Mouse (Mus musculus) c-Kit-positive CD71-negative TER-119-negative erythroid progenitor cells, embryonic 14.5 days (primary cell): ENCODE data around the gene Cdc73.
"Not testable (repeated sequence)": the region's sequence is repeated elsewhere in the genome, so short reads cannot be mapped to it uniquely, and the experiment has no call there.

Experiments
- DNase-seq: peaks from one replicate; pipeline ENCODE4 v3.0.0-alpha.2; 2013; ENCODE audit warnings: low read depth

Gene Cdc73

DNA sequence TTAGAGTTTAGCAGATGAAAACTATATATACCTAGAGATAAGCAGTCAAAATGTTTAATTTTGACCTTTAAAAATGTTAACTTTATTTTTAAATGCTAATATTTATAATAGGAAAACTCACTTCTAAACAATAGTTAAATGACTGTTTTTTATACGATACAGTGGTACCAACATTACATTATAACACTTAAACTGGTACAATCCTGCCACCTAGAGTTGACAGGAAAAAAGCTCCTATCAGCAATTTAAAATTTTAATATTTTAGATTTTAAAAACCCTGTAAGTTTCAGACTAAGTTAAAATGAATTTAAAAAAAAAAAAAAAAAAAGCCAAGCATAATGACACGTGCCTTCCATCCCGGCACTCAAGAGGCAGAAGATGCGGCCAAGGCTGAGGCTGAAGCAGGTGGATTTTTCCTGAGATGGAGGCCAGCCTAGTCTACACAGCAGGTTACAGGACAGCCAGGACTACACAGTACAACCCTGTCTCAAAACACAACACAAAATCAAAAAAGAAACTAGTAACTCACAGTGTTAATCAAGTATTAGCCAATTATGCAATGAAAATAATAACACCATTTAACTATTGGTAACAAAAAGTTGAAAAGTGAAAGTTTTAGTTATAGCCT lies 26.8 kb downstream of the Cdc73 start:
- no peak for DNase-seq

- not testable (repeated sequence) for DNase-seq
These were observed 37.9 kb downstream of the Cdc73 start for GRCm38 (mm10) chr1:143664786-143665185.

DNA sequence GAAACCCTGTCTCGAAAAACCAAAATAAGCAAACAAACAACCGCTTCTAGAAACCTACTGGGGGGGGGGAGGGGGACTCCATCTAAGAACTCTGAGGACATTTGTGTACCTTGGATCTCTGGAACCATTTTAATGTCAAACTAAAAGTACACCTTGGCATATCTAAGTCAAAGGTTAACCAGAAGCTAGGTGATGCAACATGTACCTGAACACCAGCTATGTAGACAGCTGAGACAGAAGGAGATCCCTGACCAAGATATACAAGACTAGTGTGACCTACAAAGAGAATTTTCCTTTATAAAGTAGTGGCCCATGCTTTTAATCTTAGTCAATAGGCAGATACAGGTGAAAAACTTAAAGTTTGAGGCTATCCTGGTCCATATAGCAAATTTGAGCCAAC lies 39.5 kb downstream of the Cdc73 start:
- no peak for DNase-seq

DNA sequence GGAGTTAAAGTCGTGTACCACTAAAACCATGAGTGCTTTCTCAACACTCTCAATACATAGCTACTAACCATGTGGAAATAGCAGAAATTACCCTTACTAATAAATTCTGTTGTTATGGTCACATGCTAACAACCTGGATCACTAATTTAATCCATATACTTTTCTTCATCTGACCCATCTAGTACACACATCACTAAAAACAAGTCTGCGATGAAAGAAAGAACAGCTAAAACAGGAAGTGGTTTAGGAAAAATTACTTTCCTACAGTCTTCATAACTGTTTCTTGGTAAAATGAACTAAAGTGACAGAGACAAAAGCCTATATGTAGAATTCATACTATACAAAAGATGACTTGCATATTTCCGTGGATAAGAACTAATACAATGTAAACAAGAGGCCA lies 49.0 kb downstream of the Cdc73 start:
- no peak for DNase-seq

DNA sequence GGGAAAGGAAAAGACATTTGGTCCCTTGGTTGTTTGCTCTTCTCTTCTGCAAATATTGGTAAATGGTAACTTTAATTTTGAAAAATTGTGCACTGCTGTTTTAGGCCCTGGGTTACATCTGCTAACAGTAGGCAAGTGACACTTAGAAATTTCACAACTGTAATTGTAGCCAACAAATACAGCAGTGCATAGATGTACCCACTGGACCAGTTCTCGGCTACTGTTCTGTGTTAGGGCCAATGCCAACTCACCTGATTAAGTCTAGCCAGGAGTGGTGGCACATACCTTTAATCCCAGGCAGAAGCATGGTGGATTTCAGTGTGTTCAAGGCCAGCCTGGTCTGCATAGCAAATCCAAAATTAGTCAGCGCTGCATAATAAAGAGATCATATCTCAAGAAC lies 52.4 kb downstream of the Cdc73 start:
- no peak for DNase-seq

- DNase-seq, result no peak
These were observed 56.5 kb downstream of the Cdc73 start for GRCm38 (mm10) chr1:143646219-143646618.

DNA sequence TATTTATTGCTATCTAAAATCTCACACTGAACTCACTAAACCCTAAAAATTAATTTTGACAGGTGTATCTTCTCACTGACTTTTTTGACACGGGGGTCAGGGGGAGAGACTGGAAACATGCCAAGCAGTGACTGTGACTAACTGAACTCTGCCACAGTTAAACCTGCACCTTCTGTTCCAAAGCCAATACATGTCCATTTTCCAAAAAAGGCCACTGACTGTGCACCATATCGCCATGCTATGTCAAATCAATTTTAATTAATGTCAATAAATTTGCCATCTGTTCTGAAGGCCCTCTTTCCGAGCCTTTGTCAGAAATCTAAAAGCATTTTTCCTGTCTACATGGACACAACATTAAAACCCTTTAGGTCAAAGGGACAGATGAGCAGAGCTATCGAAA lies 57.3 kb downstream of the Cdc73 start:
- DNase-seq, result no peak

GRCm38 (mm10) chr1:143644221-143644620 lies 58.5 kb downstream of the Cdc73 start:
- DNase-seq, result peak; percentile 43

DNA sequence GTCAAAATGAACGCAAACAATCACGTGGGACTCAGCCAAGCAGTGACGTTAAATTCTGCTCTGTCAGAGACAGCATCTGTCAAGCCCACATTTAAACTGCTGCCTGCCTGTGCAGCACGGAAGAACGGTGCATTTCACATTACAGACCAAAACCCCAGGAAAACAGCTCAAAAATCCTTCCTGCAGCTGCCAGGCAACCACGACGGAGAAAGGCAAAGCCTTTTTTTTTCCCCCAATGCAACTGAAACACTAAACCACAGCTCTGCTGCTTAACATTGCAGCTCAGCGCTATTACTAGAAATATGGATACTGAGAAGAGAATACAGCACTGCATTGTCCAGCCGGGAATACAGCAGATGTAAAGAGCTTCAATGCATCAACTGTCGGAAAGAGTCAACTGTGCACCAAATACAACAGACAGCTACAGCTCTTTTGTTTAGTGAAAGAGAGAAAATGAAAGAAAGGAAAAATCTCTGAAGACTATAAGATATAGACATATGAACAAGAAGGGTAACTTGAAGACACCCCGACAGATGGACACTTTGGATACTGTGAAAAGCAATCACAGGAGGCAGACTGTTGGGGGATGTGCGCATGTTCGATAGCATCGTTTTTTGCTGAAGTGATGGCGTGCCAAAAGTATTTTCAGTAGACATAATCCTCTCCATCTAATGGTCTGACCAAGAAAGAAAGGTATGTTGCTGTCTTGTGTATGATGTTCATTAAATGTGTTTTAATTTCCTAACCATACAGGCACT lies 61.9 kb downstream of the Cdc73 start, which contains the start of gene B3galt2:
TSS of gene B3galt2 (plus strand) at position 15 of the 758 bp plus-strand sequence.
- no peak for DNase-seq

DNA sequence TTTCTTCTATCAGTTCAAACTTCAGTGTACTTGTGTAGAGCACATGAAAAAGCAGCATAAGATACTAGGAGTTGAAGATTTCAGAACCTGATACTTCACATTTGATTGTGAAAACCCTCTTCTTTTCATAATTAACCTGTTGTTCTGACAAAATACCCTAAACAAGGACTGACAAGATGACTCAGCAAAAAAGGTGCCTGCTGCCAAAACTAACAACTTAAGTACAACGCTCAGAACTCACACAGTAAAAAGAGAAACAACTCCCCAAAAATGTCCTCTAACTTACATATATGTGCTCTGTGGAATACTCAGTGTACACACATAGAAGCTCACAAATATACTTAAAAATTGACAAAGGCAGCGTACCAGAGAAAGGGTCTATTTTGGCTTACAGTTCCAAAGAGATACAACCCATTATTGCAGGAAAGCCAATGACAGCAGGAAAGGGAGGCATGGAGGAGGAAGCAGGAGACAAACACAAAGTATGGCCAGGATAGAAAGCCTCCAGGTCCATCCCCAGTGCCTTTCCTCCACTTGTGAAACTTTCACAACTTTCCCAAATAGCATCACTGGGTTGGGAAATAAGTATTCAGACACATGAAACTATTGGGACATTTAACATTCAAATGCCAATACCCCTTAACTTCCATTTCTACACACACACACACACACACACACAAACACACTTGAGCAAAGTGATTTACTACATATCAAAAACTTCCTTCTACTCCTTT lies 69.7 kb downstream of the Cdc73 start:
- DNase-seq, result no peak

- no peak for DNase-seq
These were observed 70.3 kb downstream of the Cdc73 start for GRCm38 (mm10) chr1:143632361-143632760.

GRCm38 (mm10) chr1:143631337-143631736 lies 71.4 kb downstream of the Cdc73 start:
- no peak for DNase-seq

GRCm38 (mm10) chr1:143622634-143623033 lies 80.1 kb downstream of the Cdc73 start:
- no peak for DNase-seq

DNA sequence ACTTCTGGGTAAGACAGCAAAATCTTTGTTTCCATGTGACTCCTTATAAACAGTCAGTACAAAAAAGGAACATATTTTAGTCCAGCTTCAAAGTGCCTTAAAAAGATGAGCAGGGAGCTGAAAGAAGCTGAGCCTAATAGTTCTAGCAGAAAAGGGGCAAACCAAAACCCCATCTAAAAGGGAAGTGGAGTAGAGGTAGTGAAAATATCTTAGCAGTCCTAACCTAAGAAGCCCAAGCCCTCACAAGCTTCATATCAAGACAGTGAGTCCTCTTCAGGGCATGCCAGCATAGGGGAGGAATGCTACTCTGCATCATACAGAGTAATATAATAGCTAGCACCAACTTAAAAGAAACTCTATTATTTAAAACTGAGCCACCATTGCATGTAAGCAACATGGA lies 80.8 kb downstream of the Cdc73 start:
- DNase-seq, result no peak

- no peak for DNase-seq
These were observed 82.9 kb downstream of the Cdc73 start for GRCm38 (mm10) chr1:143619760-143620159.

GRCm38 (mm10) chr1:143612901-143613300 lies 89.8 kb downstream of the Cdc73 start:
- no peak for DNase-seq

- DNase-seq, result no peak
These were observed 93.8 kb downstream of the Cdc73 start for GRCm38 (mm10) chr1:143608911-143609310.

- no peak for DNase-seq
These were observed 105.8 kb downstream of the Cdc73 start for GRCm38 (mm10) chr1:143596864-143597263.

GRCm38 (mm10) chr1:143576824-143577543 lies 125.7 kb downstream of the Cdc73 start:
- DNase-seq, result no peak

DNA sequence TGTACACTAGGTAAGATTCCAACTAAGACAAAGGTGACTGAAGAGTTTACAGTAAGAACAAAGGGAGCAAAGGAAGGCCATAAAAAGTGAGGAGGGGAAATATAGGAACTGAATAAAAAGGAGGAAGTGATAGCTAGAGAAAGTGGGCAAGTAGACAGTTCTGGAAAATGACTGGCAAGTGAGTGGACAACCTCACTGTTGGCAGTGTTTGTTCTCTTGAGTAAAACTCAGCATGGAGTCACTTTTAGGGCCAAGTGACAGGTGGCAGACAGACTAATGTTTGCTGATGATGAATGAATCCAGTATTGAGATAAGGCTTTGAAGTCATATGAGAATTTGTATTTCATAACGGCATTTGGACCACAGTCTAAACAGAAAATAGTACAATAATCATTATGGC lies 144.5 kb downstream of the Cdc73 start:
- DNase-seq, result no peak

DNA sequence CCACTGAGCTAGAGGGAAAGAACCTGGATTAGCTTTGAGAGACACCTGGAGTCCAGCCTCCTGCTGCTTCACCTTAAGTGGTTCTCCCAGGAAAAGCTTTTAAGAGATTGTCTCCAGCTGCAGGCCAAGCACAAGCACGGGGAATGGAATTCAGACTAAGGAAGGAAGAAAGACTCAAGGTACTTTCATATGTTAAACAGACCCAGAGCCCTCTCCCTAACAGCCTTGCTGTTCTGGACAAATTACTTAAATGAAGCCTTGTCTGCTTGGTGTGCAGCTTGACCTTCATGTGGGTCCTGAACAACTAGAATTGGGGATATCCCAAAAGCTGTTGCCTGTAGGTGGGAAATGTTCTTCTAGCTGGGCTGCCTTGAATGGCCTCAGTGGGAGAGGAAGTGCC lies 147.2 kb downstream of the Cdc73 start:
- DNase-seq, result no peak

GRCm38 (mm10) chr1:143554621-143555020 lies 148.1 kb downstream of the Cdc73 start:
- DNase-seq, result no peak
